Mouse (Mus musculus) ES-E14 (cell line): ENCODE measurements around the gene Cdk19.

Source experiments
- MAFK ChIP-seq: IDR thresholded peaks from 2 replicates; pipeline ENCODE4 v1.6.1; 2014; ENCODE audit warnings: mild to moderate bottlenecking, low read depth, low read length, inconsistent platforms; ENCODE audit not compliant: insufficient read depth
- ZNF384 ChIP-seq: IDR thresholded peaks from 2 replicates; pipeline ENCODE4 v1.6.1; 2012; ENCODE audit warnings: low read depth, low read length, inconsistent platforms

GRCm38 (mm10) chr10:40339351-40339964 lies at the start of gene Cdk19:
- TF ChIP-seq MAFK: no peak
- no peak for TF ChIP-seq ZNF384
